Mouse (Mus musculus): ENCODE measurements around the gene Fbxo3.
"Not testable (repeated sequence)": the region's sequence is repeated elsewhere in the genome, so short reads cannot be mapped to it uniquely, and the experiment has no call there.

The Fbxo3 gene

DNA sequence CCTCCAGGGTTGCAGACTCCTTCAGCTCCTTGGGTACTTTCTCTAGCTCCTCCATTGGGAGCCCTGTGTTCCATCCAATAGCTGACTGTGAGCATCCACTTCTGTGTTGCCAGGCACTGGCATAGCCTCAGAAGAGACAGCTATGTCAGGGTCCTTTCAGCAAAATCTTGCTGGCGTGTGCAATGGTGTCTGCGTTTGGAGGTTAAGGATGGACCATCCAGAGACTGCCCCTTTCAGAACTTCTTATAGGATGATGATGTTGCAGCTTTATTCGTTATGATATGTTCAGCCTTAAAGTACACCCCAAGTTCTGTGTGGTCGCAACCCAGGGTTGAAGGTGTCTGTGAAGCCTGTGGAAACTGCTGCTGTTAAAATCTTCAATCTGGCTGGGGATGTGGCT lies 69.9 kb downstream of the Fbxo3 start:
- not testable (repeated sequence) for DNase-seq

DNA sequence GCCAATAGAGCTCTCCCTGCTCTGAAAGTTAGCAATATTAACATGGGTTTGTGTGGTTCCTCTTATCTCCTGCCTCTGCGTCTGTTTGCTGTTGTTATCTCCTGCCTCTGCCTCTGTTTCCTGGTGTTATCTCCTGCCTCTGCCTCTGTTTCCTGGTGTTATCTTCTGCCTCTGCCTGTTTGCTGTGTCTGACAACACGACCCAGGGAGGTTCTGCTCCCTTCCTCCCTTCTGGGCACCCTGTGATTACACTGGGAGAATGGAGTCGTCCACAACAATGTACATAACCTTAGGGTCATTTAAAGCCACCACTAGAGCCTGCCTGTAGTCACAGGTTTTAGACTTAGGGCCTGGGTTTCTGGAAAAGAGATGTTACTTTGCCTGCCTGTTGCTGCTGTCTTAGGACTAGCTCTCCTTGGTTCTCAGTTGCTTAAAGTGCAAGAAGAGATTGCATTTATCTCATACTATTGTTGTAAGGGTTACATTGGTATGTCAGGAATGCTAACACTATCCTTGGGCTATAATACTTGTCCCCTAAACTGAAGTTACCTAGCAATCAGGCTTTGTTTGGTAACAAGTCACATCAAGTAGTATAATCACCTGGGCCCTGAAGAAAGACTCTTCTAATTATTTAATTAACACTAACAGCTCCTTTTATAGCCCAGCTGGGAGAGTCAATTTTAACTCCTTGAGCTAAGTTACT lies 71.2 kb downstream of the Fbxo3 start:
- DNase-seq: no peak

DNA sequence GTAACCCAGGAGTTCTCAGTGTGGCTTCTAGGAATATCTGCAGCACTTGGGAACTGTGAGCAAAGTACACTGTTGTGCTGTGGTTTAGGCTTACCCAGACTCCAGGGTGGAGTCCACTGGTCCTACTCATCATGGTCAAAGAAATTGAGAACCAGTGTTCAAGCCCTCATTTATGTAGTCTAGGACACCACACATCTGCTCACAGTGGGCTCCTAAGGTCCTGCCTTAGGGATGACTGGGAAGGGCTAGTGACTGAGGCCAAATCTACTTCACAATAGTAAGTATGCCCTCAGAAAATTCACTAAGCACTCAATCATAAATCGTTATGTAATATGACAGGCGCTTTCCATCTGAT lies 71.7 kb downstream of the Fbxo3 start:
- no peak for DNase-seq

DNA sequence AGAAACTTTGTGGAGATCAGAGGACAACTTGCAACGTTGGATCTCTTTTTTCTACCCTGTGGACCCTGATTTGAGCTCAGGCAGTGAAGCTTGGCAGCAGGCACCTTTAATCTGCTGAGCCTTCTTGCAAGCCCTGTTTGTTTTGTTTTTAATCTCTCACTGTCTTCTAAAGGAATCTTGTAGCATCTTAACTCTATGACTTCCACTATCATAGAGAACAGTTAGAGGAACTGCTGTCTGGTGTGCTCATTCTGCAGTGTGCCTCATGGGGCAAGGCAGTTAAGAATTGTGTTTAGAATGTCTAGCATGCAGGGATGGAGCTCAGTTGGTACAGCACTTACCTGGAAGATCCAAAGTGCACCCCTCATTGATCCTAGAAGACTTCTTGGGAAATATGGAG lies 72.4 kb downstream of the Fbxo3 start:
- DNase-seq: no peak

DNA sequence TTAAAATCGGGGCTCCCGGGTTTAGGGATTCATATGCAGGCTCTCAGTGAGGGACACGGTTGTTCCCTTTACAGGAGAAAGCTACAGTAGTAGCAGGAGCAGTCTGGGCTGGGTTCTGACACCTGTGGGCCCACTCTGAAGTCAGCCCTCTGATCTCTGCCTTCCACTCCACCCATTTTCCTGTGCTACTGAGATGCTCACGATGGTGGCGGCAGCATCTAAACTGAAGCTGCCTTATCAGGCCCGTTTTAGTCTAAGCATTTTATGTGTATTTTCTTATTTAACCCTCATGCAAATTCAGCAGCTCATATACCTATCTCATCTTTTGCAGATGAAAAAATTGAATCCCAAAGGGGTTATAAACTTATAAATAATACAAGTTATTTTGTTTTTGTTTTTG lies 77.3 kb downstream of the Fbxo3 start:
- no peak for DNase-seq

DNA sequence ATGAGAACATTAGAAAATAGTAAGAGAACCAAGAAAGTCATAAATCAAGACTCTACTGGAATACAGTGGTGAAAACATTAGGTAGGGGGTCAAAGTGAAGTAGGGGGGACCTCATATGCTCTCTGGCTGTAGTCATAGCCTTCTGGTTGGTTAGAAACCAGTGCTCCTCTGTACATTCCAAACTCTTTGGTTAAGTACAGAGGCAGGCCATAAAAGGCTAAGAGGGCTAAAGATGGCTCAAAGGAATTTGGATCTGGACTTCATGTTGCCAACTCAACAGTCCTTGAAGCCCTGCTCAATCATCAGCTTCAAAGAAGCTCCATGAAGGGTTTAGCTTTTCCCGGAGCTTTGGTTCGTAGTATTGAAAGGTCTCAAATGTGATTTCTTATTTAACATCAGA lies 81.5 kb downstream of the Fbxo3 start:
- DNase-seq: not testable (repeated sequence)

DNA sequence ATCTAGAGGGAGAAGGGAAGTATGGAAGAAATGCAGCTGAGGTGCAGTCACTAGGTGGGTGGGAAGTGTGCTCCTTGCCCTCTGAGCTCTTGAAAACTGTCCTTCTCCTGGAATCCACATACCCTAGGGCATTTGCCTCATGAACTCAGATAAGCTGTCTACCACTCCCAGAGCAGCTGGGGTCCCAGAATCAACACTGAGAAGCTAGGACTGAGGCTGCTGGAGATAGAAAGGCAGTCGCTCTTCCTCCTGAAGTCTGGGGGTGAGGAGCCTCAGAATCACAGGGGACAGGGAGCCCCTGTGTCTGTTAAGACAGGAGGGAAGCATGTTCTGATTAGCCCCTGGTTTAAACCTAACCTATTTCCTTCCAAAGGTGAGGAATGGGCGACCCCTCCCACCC lies 82.0 kb downstream of the Fbxo3 start:
- DNase-seq: no peak

DNA sequence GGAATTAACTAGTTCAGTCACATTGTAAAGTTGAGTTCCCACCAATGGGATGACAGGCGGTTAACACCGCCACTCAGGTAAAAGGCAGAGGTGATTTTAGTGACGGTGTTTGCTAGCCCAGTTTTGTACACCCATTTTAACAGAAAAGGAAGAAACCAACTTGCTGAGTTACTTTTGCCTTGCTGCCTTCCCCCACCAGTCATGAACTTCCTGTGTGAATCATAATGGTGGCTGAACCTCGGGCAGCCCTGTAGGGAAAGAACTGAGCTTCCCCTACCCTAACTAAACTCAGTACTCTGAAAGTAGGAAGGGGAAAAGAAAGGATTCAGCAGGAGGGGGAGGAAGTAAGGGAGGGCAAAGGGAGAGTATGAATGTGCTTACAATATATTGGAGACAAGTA lies 82.5 kb downstream of the Fbxo3 start:
- DNase-seq: no peak

DNA sequence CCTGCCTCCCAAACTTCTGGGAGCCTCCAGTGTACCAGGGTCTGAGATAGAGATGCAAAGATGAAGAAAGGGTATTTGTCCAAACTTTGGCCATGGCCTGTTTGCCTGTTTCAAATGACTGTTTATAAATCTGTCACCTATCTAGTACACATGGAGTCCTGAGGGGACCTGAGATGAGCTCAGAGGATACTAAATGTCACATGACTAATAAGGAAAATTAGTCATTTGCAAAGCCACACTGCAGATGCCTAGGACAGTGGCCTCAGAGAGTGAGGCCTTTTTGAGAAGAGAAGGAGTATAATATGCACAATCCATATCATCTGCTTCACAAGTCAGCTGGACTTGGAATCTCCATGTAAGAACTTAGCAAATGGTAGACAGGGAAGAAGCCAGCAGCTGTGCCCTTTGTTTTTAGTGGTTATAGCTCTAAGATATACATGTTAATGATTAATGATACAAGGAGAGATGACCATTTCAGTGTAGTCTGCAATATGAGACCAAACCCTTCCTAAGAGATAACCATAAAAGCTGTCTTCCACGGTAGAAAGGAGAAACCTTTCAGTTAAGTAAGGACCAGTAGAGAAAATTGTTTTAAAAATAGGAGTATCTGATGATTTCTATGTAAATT lies 83.8 kb downstream of the Fbxo3 start:
- DNase-seq: not testable (repeated sequence)

All from cerebellum, adult 11 months (tissue).